Mouse (Mus musculus) cortical plate, adult 2 months (tissue): ENCODE measurements around the gene Slc43a3. TPM values are rescaled to one million over a fixed set of nuclear protein-coding genes. Genes with fewer than 3 reads are reported as not detected.

Source experiments
- H3K27ac ChIP-seq: fragments of 200-500 bp; 2 replicates; pipeline ENCODE4 v1.5.1; 2012; ENCODE audit warnings: low read length, control low read depth, inconsistent platforms; ENCODE audit not compliant: insufficient read depth
- H3K4me1 ChIP-seq: fragments of 200-500 bp; 2 replicates; pipeline ENCODE4 v1.6.1; 2011; ENCODE audit warnings: low read length; ENCODE audit not compliant: control insufficient read depth, insufficient read depth
- H3K4me3 ChIP-seq: fragments of 200-500 bp; 2 replicates; pipeline ENCODE4 v1.5.1; 2011; ENCODE audit warnings: mild to moderate bottlenecking, low read length, control low read depth; ENCODE audit not compliant: insufficient read depth
- CTCF ChIP-seq: fragments of 200-500 bp; IDR thresholded peaks from 2 replicates; pipeline ENCODE4 v1.5.1; 2011; ENCODE audit warnings: mild to moderate bottlenecking, control low read depth, low read length; ENCODE audit not compliant: insufficient read depth; ENCODE audit errors: extremely low read depth
- POLR2A ChIP-seq: fragments of 200-500 bp; IDR thresholded peaks from 2 replicates; pipeline ENCODE4 v1.6.1; 2011; ENCODE audit warnings: mild to moderate bottlenecking, low read length, control low read depth; ENCODE audit not compliant: insufficient read depth; ENCODE audit errors: extremely low read depth
- polyA plus RNA-seq: library from polyadenylated mRNA; depleted of rRNA; stranded (reverse); fragments of >200 nt; gene quantifications from 2 replicates; pipeline ENCODE4 v1.2.3, GENCODE M21; 2012

The Slc43a3 gene
- polyA plus RNA-seq, 1 experiment = 0.92 TPM

DNA sequence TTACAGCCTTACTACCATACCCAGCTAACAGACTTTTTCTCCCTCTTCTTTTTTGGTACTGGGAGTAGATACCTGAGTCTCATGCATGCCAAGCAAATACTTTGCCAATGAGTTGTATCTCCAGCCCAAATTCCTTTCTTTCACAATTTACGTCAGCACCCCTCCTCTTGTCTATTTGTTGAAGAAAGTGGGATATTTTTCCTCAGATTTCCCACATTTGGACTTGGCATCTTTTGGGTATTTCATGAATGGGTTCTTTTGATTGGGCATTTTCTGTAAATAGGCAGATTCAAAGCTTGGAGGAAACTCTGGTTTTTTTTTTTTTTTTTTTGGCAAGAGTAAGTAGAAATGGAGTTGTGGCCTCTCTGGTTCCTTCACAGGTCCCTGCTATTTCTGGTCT, 15.9 kb downstream of the Slc43a3 start:
- TF ChIP-seq POLR2A (no peak), CTCF (no peak)
- Histone ChIP-seq H3K4me3 (no peak overlapping the region), H3K4me1 (no peaks in the 10 kb centered on the region), H3K27ac (no peak overlapping the region)

GRCm38 (mm10) chr2:84952693-84953092, 16.3 kb downstream of the Slc43a3 start:
- Histone ChIP-seq H3K4me3 (no peak overlapping the region), H3K27ac (no peak overlapping the region), H3K4me1 (no peaks in the 10 kb centered on the region)
- TF ChIP-seq POLR2A = no peak
- TF ChIP-seq CTCF = no peak

- Histone ChIP-seq H3K27ac (no peak overlapping the region), H3K4me1 (no peaks in the 10 kb centered on the region), H3K4me3 (no peak overlapping the region)
- no peak for TF ChIP-seq CTCF
- TF ChIP-seq POLR2A = no peak
These were observed 19.1 kb downstream of the Slc43a3 start for GRCm38 (mm10) chr2:84955435-84955834.

DNA sequence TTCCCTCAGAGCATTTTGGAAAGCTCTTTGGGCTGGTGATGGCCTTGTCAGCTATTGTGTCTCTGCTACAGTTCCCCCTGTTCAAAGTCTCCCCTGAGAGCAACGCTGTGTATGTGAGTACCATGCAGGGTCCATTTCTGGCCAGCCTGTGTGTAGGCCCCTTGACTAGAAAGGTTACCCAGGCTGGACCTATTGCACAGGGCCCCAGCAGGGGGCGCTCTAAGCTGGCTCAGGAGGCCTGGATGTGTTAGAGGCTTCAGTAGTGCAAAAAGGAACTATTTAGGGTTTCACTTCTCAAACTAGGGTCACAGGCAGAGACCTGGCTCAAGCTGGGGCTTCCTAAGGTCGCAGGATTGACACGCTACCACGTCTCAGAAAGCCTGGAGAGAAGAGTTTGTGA, 19.9 kb downstream of the Slc43a3 start:
- TF ChIP-seq CTCF = peak; percentile 65
- TF ChIP-seq POLR2A = no peak
- H3K4me1 ChIP-seq = no peaks in the 10 kb centered on the region
- no peak overlapping the region for H3K4me3 ChIP-seq
- H3K27ac ChIP-seq = no peak overlapping the region

GRCm38 (mm10) chr2:84958588-84959264, 22.3 kb downstream of the Slc43a3 start:
- Histone ChIP-seq H3K4me1 (no peaks in the 10 kb centered on the region), H3K27ac (no peak overlapping the region), H3K4me3 (no peak overlapping the region)
- no peak for TF ChIP-seq CTCF
- TF ChIP-seq POLR2A = no peak

DNA sequence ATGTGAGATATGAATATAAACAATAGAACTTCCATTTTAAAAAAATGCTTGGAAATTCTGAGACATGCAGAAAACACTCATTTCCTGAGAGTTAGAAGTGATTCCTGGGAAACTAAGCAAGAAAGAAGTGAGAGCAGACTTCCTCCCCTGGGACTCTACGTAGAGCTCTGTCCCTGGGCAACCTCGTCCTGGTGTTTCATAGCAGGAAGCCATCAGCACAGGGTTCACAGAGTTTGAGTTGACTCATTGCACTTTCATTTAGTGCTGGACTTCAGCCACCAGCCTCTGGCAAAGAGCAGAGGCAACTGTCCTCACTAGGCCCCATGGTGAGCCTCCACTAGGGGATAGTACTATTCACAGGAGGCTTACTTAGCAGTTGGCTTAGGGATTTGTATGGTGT, 24.9 kb downstream of the Slc43a3 start:
- Histone ChIP-seq H3K27ac (no peak overlapping the region), H3K4me3 (no peak overlapping the region), H3K4me1 (no peaks in the 10 kb centered on the region)
- no peak for TF ChIP-seq POLR2A
- TF ChIP-seq CTCF = no peak

DNA sequence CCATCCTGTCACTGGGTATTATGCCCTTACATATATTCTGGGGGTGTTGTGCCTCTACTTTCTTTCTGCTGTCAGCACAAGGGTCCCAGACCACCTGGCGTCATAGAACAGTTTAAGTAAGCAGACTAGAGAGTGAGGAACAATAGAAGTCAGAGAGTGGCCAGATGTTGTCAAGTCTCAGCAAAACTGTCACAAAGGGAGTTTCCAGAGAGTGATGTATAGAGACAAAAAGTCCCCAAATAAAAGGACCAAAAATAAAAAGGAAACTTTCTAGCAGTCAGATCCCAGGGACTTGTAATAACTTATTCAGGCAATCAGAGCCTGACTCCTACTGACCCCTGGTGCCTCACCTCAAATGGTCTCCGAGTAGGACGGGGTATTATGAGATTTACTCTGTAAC, 25.5 kb downstream of the Slc43a3 start:
- Histone ChIP-seq H3K4me3 (no peak overlapping the region), H3K4me1 (no peaks in the 10 kb centered on the region), H3K27ac (no peak overlapping the region)
- no peak for TF ChIP-seq CTCF
- TF ChIP-seq POLR2A = no peak

DNA sequence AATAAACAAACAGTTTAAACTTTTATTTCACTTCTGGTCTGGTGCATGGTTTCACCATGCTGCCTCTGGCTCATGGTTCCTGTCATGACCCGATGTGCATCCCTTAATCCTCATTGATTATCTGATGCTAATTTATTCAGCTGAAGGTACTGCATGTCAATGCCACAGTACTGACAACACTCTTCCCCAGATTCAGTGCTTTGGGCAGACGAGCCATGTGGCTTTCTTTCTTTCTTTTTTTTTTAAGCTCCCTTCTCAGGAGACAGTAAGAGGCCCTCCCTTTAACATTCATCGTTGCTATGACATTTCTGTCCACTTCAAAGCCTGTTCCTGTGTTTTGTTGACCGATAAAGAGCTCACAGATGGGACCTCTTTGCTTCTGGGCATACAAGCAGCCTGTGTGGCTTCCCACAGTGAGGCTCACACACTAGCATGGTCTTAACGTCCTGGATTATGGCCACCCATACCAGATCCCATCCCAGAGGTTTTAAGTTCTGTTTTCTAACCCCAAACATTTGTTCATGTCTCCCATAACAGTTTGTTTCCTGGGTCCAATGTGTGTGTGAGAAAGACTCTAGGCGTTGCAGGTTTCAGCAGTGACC, 26.6 kb downstream of the Slc43a3 start:
- Histone ChIP-seq H3K4me3 (no peak overlapping the region), H3K4me1 (no peaks in the 10 kb centered on the region), H3K27ac (no peak overlapping the region)
- TF ChIP-seq POLR2A (no peak), CTCF (no peak)

DNA sequence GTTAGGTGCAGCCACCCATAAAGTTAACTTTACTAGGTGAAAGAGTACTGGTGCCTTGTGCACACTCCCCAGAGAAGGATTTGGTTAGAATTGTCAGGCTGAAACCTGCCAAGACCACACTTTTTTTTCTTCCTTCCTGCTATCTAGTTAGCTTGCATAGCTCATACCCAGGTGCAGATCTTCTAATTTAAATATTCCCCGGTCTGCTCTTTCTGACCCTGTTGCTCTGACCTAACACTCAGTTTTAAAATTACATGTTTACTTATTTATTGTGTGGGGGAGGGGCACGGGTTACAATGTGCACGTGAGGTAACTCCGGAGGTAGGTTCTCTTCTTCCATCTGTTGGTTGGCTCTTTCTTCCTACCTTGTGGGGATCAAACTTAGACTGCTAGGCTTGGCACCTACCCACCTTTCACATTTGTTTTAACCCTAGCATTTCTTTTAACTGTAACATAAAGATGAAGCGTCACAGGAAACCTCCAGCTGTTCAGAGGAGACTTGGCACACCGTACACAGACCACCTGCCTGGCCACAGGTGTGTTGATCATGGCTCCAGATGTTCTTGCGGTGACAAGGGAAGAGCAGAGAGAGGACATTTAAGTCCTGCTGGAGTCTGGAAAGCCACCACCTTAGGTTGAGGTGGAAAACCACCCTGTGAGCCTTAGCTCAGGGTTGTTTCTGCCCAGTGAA, 27.9 kb downstream of the Slc43a3 start:
- no peak for TF ChIP-seq CTCF
- TF ChIP-seq POLR2A = no peak
- no peaks in the 10 kb centered on the region for H3K4me1 ChIP-seq
- H3K4me3 ChIP-seq = no peak overlapping the region
- H3K27ac ChIP-seq = no peak overlapping the region

DNA sequence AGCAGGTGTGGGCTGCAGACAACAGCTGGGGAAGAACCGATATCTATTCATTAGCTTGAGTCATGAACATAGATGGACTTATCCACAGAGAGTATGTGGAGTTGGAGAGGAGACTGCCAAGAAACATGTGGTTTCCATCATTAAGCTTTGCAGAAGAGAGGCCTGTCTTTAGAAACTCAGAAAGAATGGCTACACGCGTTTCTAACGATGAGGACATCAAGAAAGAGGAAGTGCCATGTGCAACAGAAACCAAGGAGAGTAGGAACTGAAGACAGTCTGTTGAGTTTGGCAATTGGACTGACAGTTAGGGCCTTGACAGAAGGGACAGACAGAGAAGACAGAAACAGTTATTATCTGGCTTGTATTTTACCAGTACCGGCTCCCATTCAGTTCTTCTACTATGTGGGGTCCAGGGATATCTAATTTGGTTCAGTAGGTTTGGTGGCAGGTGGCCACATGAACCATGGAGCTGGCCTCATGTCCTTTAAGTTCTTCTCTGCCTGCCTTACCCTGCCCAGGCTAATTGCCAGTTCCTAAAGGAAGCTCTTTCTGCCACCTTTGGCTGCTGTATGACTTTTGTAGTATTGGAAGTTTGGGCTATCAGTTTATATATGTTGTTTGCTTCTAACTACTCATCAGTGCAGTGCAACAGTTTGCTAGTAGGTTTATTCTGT, 31.1 kb downstream of the Slc43a3 start:
- TF ChIP-seq CTCF (no peak), POLR2A (no peak)

More for the DNA sequence above, 31.1 kb downstream of the Slc43a3 start:
- Histone ChIP-seq H3K4me1 (no peaks in the 10 kb centered on the region), H3K4me3 (no peak overlapping the region), H3K27ac (no peak overlapping the region)
